Mouse (Mus musculus) spleen, adult 10 weeks (tissue): ENCODE measurements around the gene Tef. TPM values are rescaled to one million over a fixed set of nuclear protein-coding genes. Genes with fewer than 3 reads are reported as not detected.

Experiments used
- polyA plus RNA-seq: library from polyadenylated mRNA; stranded (reverse); fragments of 350-450 nt; fragmentation: Illumina TruSeq; extraction: RNeasy Lipid Tissue Mini Kit (QIAGEN cat#74804); gene quantifications from one replicate; pipeline ENCODE4 v1.2.3, GENCODE M21; 2015; ENCODE audit warnings: low replicate concordance; ENCODE audit not compliant: insufficient read depth

The Tef gene
- 46.9 TPM for polyA plus RNA-seq

GRCm38 (mm10) chr15:81802001-81802890 lies at the start of gene Tef:
Gene Tef (plus strand): TSS chr15:81802421.

GRCm38 (mm10) chr15:81858517-81859329 lies 56.5 kb downstream of the Tef start, which contains the start of gene Tob2:
Gene Tob2 (minus strand): TSS chr15:81858796.

GRCm38 (mm10) chr15:81871604-81872261 lies 69.5 kb downstream of the Tef start, which contains the start of gene Phf5a:
Gene Phf5a (minus strand): TSS chr15:81871911.

GRCm38 (mm10) chr15:81872262-81873136 lies 70.3 kb downstream of the Tef start, which contains the start of gene Aco2:
Gene Aco2 (plus strand): TSS chr15:81872309.

Other genes starting within 250 kb of the Tef start
- 110 TPM for gene Ep300, start 217.1 kb upstream of the Tef start, polyA plus RNA-seq
- gene L3mbtl2, start 138.5 kb upstream of the Tef start, polyA plus RNA-seq: 15.6 TPM
- gene Chadl, start 105.1 kb upstream of the Tef start, polyA plus RNA-seq: 0.30 TPM
- gene Zc3h7b, start 57.4 kb upstream of the Tef start, polyA plus RNA-seq: 22.6 TPM
- gene Rangap1, start 56.9 kb upstream of the Tef start, polyA plus RNA-seq: 39.4 TPM
- gene Tob2, start 56.4 kb downstream of the Tef start, polyA plus RNA-seq: 19.5 TPM
- gene Phf5a, start 69.5 kb downstream of the Tef start, polyA plus RNA-seq: 84.3 TPM
- 69.1 TPM for gene Aco2, start 69.9 kb downstream of the Tef start, polyA plus RNA-seq
- gene Polr3h, start 123.8 kb downstream of the Tef start, polyA plus RNA-seq: 7.3 TPM
- 1.7 TPM for gene Csdc2, start 134.3 kb downstream of the Tef start, polyA plus RNA-seq
- gene Pmm1, start 158.5 kb downstream of the Tef start, polyA plus RNA-seq: 8.7 TPM
- not detected for gene 1700029P11Rik, start 178.1 kb downstream of the Tef start, polyA plus RNA-seq
- 51.6 TPM for gene Xrcc6, start 185.4 kb downstream of the Tef start, polyA plus RNA-seq
- gene Desi1, start 231.4 kb downstream of the Tef start, polyA plus RNA-seq: 24.1 TPM
- gene Snu13, start 245.2 kb downstream of the Tef start, polyA plus RNA-seq: 237 TPM